Mouse (Mus musculus) layer of hippocampus, adult 11-12 months (tissue): Measurements from ENCODE around the gene Dhx37.
"Not testable (repeated sequence)": the region's sequence is repeated elsewhere in the genome, so short reads cannot be mapped to it uniquely, and the experiment has no call there.

Source experiments
- DNase-seq: peaks from one replicate; pipeline ENCODE4 v3.0.0; 2022; ENCODE audit warnings: low spot score

Gene Dhx37

GRCm38 (mm10) chr5:125448026-125448425 is 14.1 kb upstream of the Dhx37 start:
- DNase-seq, result no peak

GRCm38 (mm10) chr5:125446344-125446743 is 12.4 kb upstream of the Dhx37 start:
- no peak for DNase-seq

- no peak for DNase-seq
These were observed 10.6 kb upstream of the Dhx37 start for GRCm38 (mm10) chr5:125444554-125444953.

- DNase-seq, result no peak
These were observed 10.0 kb upstream of the Dhx37 start for GRCm38 (mm10) chr5:125443915-125444314.

- no peak for DNase-seq
These were observed 9.4 kb upstream of the Dhx37 start for GRCm38 (mm10) chr5:125443335-125443734.

- DNase-seq, result no peak
These were observed 8.4 kb upstream of the Dhx37 start for GRCm38 (mm10) chr5:125442136-125442995.

- DNase-seq, result peak; percentile 43
These were observed 7.6 kb upstream of the Dhx37 start, which contains the start of gene Bri3bp for GRCm38 (mm10) chr5:125441234-125442114. TSS of gene Bri3bp (plus strand) at chr5:125441568.

- no peak for DNase-seq
These were observed 6.8 kb upstream of the Dhx37 start for GRCm38 (mm10) chr5:125440583-125441233.

GRCm38 (mm10) chr5:125434347-125434746 is 426 bp upstream of the Dhx37 start:
- DNase-seq, result not testable (repeated sequence)

GRCm38 (mm10) chr5:125432324-125432723 is 1.6 kb downstream of the Dhx37 start:
- not testable (repeated sequence) for DNase-seq

GRCm38 (mm10) chr5:125426343-125426742 is 7.6 kb downstream of the Dhx37 start:
- no peak for DNase-seq

GRCm38 (mm10) chr5:125425698-125426276 is 8.1 kb downstream of the Dhx37 start:
- no peak for DNase-seq

- DNase-seq, result no peak
These were observed 14.8 kb downstream of the Dhx37 start for GRCm38 (mm10) chr5:125419124-125419523.

- DNase-seq, result no peak
These were observed 15.3 kb downstream of the Dhx37 start for GRCm38 (mm10) chr5:125418636-125419035.

GRCm38 (mm10) chr5:125416183-125416582 is 17.7 kb downstream of the Dhx37 start:
- no peak for DNase-seq

GRCm38 (mm10) chr5:125413763-125414162 is 20.2 kb downstream of the Dhx37 start:
- DNase-seq, result no peak

GRCm38 (mm10) chr5:125412536-125412935 is 21.4 kb downstream of the Dhx37 start:
- not testable (repeated sequence) for DNase-seq

GRCm38 (mm10) chr5:125411972-125412530 is 21.9 kb downstream of the Dhx37 start:
- peak; percentile 84 for DNase-seq

GRCm38 (mm10) chr5:125409348-125410090 is 24.4 kb downstream of the Dhx37 start:
- no peak for DNase-seq

GRCm38 (mm10) chr5:125408842-125409241 is 25.1 kb downstream of the Dhx37 start:
- peak; percentile 86 for DNase-seq
